Mouse (Mus musculus) lung, postnatal 0 days (tissue): ENCODE results near the gene Actr2.

Experiments used
- CTCF ChIP-seq: IDR thresholded peaks from 2 replicates; pipeline ENCODE4 v1.5.1; 2016; ENCODE audit warnings: antibody characterized with exemption, mild to moderate bottlenecking
- EP300 ChIP-seq: IDR thresholded peaks from 2 replicates; pipeline ENCODE4 v1.6.1; 2016; ENCODE audit warnings: antibody characterized with exemption, mild to moderate bottlenecking, control low read depth

- TF ChIP-seq CTCF (no peak), EP300 (no peak)
Measured at GRCm38 (mm10) chr11:20028396-20028795, 84.3 kb downstream of the Actr2 start.
